Mouse (Mus musculus): ENCODE measurements at regions not wholly inside any gene's neighbourhood (a gene's known extent, or its start where the extent isn't known, plus 50 kb on each side); places are given as distances from the start of the nearest gene placed in this dataset.

GRCm38 (mm10) chr7:88959332-88960124, 444.5 kb downstream of the Tmem135 start:
- no peak for DNase-seq (ENCODE audit: low read depth, low spot score)

GRCm38 (mm10) chr7:88954978-88955377, 449.0 kb downstream of the Tmem135 start:
- no peak for DNase-seq (ENCODE audit: low read depth, low spot score)

GRCm38 (mm10) chr7:88945338-88945737, 458.7 kb downstream of the Tmem135 start:
- DNase-seq (ENCODE audit: low read depth, low spot score), result no peak

GRCm38 (mm10) chr7:88944936-88945335, 459.1 kb downstream of the Tmem135 start:
- DNase-seq (ENCODE audit: low read depth, low spot score), result no peak

GRCm38 (mm10) chr7:88941246-88941910, 462.6 kb downstream of the Tmem135 start:
- no peak for DNase-seq (ENCODE audit: low read depth, low spot score)

- no peak for DNase-seq (ENCODE audit: low read depth, low spot score)
Observed at GRCm38 (mm10) chr7:88940196-88940595, 463.8 kb downstream of the Tmem135 start.

GRCm38 (mm10) chr7:88928245-88928795, 475.7 kb downstream of the Tmem135 start:
- no peak for DNase-seq (ENCODE audit: low read depth, low spot score)
